Mouse (Mus musculus) heart, adult 2 months (tissue): ENCODE results near the gene Gm20708. TPM values are rescaled to one million over a fixed set of nuclear protein-coding genes. Genes with fewer than 3 reads are reported as not detected.
A peak's percentile ranks its signal among the peaks of the same experiment; 100 is the strongest.

ENCODE experiments used
- DNase-seq, 2 experiments: peaks; one replicate each; pipeline ENCODE4 v3.0.0; 2021
- H3K27ac ChIP-seq: fragments of 200-600 bp; 2 replicates; pipeline ENCODE4 v1.8.1; 2022
- H3K27me3 ChIP-seq: fragments of 200-500 bp; 2 replicates; pipeline ENCODE4 v1.6.1; 2012; ENCODE audit warnings: mild to moderate bottlenecking, low read length, inconsistent platforms, mixed read lengths; ENCODE audit not compliant: control insufficient read depth, insufficient read depth
- H3K36me3 ChIP-seq: fragments of 200-500 bp; 2 replicates; pipeline ENCODE4 v1.6.1; 2012; ENCODE audit warnings: low read length, inconsistent platforms; ENCODE audit not compliant: control insufficient read depth, insufficient read depth
- H3K4me1 ChIP-seq: fragments of 200-500 bp; 2 replicates; pipeline ENCODE4 v1.6.1; 2011; ENCODE audit warnings: low read length; ENCODE audit not compliant: control insufficient read depth, insufficient read depth
- H3K4me3 ChIP-seq: fragments of 200-600 bp; 2 replicates; pipeline ENCODE4 v1.8.1; 2022
- H3K79me2 ChIP-seq: fragments of 200-500 bp; replicated peaks from 2 replicates; pipeline ENCODE4 v1.6.1; 2012; ENCODE audit warnings: mild to moderate bottlenecking, inconsistent platforms, low read length, moderate library complexity, mixed read lengths; ENCODE audit not compliant: control insufficient read depth, insufficient read depth
- H3K9ac ChIP-seq: fragments of 200-500 bp; 2 replicates; pipeline ENCODE4 v1.6.1; 2012; ENCODE audit warnings: low read depth, mild to moderate bottlenecking, control low read depth, inconsistent platforms, low read length, mixed read lengths
- CTCF ChIP-seq: fragments of 200-600 bp; IDR thresholded peaks from 2 replicates; pipeline ENCODE4 v1.8.1; 2022; ENCODE audit warnings: antibody characterized with exemption, mild to moderate bottlenecking, moderate library complexity
- EP300 ChIP-seq: fragments of 200-500 bp; IDR thresholded peaks from 2 replicates; pipeline ENCODE4 v1.6.1; 2011; ENCODE audit warnings: low read depth, low read length, control low read depth; ENCODE audit not compliant: insufficient read depth
- POLR2A ChIP-seq: fragments of 200-500 bp; IDR thresholded peaks from 2 replicates; pipeline ENCODE4 v1.6.1; 2011; ENCODE audit warnings: mild to moderate bottlenecking, low read depth, low read length, control low read depth; ENCODE audit not compliant: insufficient read depth
- WGBS: fragments of 180-500 bp; shearing (Covaris S2); methylation state at CpG from one replicate; pipeline ENCODE4 v1.1.7; 2018; 5-methylcytosine and 5-hydroxymethylcytosine counted together
- intact Hi-C: fragments of 180-260 bp; cut with DNase I; formaldehyde crosslinking; loops from one replicate; pipeline ENCODE4 v1.15.1; 2025
- polyA plus RNA-seq: library from polyadenylated mRNA; depleted of rRNA; stranded (reverse); fragments of >200 nt; gene quantifications from 2 replicates; pipeline ENCODE4 v1.2.3, GENCODE M21; 2012
- total RNA-seq, 2 experiments: library from RNA; stranded (reverse); gene quantifications; 2 replicates each; pipeline ENCODE4 v1.2.3; 2021

Gene Gm20708
- total and polyA plus RNA-seq, 3 experiments: 0.44 to 0.57 (median 0.48) TPM

DNA sequence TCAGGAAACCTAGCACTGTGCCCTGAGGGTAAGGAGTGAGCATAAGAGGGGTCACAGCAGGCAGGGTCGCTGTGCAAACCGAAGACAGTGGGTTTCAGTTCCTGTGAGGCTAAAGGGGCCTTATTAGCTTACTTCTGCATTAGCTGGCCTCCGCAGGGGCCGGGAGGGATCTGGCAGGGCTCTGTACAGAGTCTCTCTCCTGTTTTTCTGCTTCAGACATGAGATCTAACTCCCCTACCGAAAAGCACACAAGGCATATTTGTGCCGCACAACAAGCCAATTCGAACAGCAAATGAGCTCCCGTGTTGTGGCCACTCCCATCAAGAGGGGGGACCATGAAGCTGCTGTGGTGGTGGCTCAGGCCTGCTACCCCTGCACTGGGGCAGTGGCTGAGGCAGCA is 69.4 kb downstream of the Gm20708 start:
- Histone ChIP-seq H3K4me3 (no peak overlapping the region), H3K4me1 (peaks cover 11% of the 10 kb centered on the region), H3K79me2 (no peaks in the 10 kb centered on the region), H3K36me3 (no peaks in the 10 kb centered on the region), H3K9ac (no peak overlapping the region), H3K27me3 (no peaks in the 10 kb centered on the region), H3K27ac (no peak overlapping the region)
- TF ChIP-seq EP300: no peak
- TF ChIP-seq POLR2A: no peak
- no peak for TF ChIP-seq CTCF
- intact Hi-C loops: no loop called here
- WGBS: 56% methylated on average over 8 of the region's 8 CpGs
- no peak for DNase-seq

DNA sequence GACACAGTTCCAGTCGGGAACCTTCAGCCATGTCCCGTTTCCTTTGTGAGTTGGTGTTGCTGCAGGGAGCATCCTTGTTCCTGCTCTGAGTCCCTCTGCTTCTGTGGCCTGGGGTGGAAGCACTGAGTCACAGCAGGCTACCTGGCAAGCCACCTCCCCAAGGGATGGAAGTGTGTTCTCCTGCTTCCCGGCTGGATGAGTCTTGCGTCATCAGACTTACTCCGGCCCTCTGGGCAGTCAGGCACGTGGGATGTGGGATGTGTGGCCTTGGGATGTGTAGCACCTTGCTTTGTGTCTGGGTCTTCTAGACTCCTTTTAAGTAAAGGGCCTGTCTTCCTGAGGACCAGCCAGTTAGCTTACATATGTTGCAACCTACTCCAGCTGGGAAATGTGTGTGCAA is 70.2 kb downstream of the Gm20708 start:
- intact Hi-C loops: no loop called here
- H3K4me1 ChIP-seq: peaks cover 11% of the 10 kb centered on the region

DNA sequence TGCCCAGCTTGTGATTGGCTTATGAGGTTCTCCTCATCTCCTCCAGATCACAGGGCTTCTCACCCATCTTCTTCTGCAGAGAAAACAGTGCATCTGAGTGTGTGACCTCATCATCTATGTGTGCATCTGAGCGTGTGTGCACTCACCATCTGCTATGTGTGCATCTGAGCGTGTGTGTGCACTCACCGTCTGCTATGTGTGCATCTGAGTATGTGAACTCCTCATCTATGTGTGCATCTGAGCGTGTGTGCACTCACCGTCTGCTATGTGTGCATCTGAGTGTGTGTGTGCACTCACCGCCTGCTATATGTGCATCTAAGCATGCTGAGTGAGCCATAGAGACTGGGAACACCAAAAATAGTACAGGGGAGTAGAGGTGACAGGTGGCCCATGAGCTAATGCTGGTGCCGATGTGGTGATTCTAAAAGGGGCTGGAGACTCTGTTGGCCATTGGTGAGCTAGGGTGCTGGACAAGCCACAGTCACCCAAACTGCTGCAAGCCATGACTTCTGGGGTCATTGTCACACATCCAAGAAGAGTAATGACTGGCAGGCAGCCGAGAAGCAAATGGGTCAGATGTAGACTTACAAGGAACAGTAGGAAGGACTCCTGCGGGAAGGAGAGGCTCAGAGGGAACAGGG is 71.0 kb downstream of the Gm20708 start:
- Histone ChIP-seq H3K27me3 (no peaks in the 10 kb centered on the region), H3K9ac (no peak overlapping the region), H3K36me3 (no peaks in the 10 kb centered on the region), H3K4me3 (no peak overlapping the region), H3K27ac (no peak overlapping the region), H3K4me1 (peaks cover 11% of the 10 kb centered on the region), H3K79me2 (no peaks in the 10 kb centered on the region)
- WGBS: 85% methylated on average over 9 of the region's 9 CpGs
- TF ChIP-seq CTCF: no peak
- TF ChIP-seq POLR2A: no peak
- TF ChIP-seq EP300: no peak
- no peak for DNase-seq
- intact Hi-C loops: no loop called here

More for the DNA sequence above, 70.2 kb downstream of the Gm20708 start:
- Histone ChIP-seq H3K79me2 (no peaks in the 10 kb centered on the region), H3K4me3 (no peak overlapping the region), H3K9ac (no peak overlapping the region), H3K36me3 (no peaks in the 10 kb centered on the region), H3K27ac (no peak overlapping the region), H3K27me3 (no peaks in the 10 kb centered on the region)
- DNase-seq: no peak
- 79% methylated on average over 6 of the region's 6 CpGs for whole genome bisulfite sequencing
- TF ChIP-seq EP300 (no peak), CTCF (no peak), POLR2A (no peak)

DNA sequence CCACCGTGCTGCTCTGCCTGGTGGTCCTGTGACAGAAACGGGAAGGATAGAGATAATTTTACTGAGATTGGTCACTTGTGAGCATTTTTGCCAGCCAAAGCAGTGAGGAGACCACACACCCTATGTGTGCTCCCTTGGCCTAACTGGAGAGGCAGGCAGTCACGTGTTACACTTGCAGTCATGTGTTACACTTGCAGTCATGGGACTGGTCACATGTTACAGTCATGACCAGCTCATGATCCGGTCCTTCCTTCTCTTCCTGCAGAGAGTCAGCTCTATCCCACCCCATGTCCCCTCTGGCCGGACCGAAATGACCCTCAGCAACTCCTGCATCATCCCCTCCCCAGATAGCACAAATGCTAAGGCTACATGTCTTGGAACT is 71.5 kb downstream of the Gm20708 start:
- Histone ChIP-seq H3K9ac (no peak overlapping the region), H3K27me3 (no peaks in the 10 kb centered on the region), H3K4me3 (no peak overlapping the region), H3K79me2 (no peaks in the 10 kb centered on the region), H3K27ac (no peak overlapping the region), H3K36me3 (no peaks in the 10 kb centered on the region), H3K4me1 (peaks cover 11% of the 10 kb centered on the region)
- 76% methylated on average over 6 of the region's 6 CpGs for WGBS
- TF ChIP-seq CTCF (no peak), POLR2A (no peak), EP300 (no peak)
- intact Hi-C loops: no loop called here
- no peak for DNase-seq

DNA sequence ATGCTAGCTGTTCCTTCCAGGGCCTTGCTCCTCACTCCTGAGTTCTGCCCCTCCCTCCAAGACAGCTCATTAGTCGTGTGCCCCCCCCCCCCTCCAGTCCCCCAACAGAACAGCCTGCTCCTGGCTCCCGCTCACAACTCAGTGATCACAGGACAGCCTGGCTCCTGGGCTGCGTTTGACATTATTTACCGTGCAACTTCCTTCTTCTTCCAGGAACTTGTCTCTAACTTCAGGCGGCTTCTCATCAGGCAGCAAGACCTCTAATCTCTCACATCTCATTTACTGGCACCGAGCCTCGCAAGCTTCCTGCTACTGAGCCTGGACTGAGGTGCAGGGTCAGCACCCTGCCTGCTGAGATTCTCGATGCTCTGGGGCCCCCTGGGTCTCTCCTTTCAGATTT is 72.3 kb downstream of the Gm20708 start:
- WGBS: 18% methylated on average over 8 of the region's 8 CpGs
- Histone ChIP-seq H3K4me1 (peaks cover 11% of the 10 kb centered on the region), H3K9ac (no peak overlapping the region), H3K79me2 (no peaks in the 10 kb centered on the region), H3K27ac (no peak overlapping the region), H3K27me3 (no peaks in the 10 kb centered on the region), H3K4me3 (no peak overlapping the region), H3K36me3 (no peaks in the 10 kb centered on the region)
- no peak for TF ChIP-seq CTCF
- TF ChIP-seq POLR2A: no peak
- no peak for TF ChIP-seq EP300
- intact Hi-C loops: no loop called here
- DNase-seq: peak; percentile 42 to 54

DNA sequence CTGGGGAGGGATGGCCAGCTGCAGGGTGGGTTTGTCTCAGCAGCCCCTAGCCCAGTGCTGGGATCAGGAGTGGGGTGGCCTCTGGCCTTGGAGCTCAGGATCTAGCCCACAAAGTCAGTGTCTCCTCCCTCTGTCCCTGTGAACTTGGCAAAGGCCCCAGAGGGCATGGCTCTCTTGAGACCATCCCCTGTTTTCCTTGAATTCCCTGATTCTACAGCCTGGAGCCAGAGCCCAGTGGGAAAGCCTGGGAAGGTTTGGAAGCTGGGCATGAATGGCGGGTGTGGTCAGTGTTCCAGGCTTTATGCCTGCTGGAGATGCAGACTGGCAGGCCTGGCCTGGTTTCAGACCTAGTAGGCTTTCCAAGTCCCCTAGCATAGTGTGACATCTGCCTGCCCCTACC is 72.7 kb downstream of the Gm20708 start:
- no peak overlapping the region for H3K27ac ChIP-seq
- no peak overlapping the region for H3K9ac ChIP-seq
- DNase-seq: no peak
- WGBS: 72% methylated on average over 1 of the region's 1 CpGs
- peaks cover 11% of the 10 kb centered on the region for H3K4me1 ChIP-seq
- H3K36me3 ChIP-seq: no peaks in the 10 kb centered on the region
- no peak overlapping the region for H3K4me3 ChIP-seq
- H3K27me3 ChIP-seq: no peaks in the 10 kb centered on the region
- intact Hi-C loops: no loop called here
- no peaks in the 10 kb centered on the region for H3K79me2 ChIP-seq
- no peak for TF ChIP-seq CTCF
- no peak for TF ChIP-seq POLR2A
- TF ChIP-seq EP300: no peak
